ENCODE assay signal across 9 mouse cellular contexts in genomic region chr2:106081951-106082350, GRCm38 (mm10).
DNase-seq lines count a peak whose midpoint lies in the region; ATAC-seq and TF ChIP-seq lines count a peak whose summit lies in the region.
"Had no signal": no experiment of that assay in that cellular context is flagged by ENCODE, and none has a peak within 500 bp of the region (broad histone marks: within the 10 kb centered on the region; RNA-seq: fewer than 3 reads in every experiment).

No protein-coding gene starts in this region.

- peak overlapping the region; percentile 76; the same call in 1 of the 2 replicates for H3K27ac ChIP-seq in forebrain, embryonic 10.5 days
- H3K27ac ChIP-seq in forebrain, embryonic 16.5 days (ENCODE audit: low read length) = no peak overlapping the region
- no peak overlapping the region for H3K27ac ChIP-seq in spleen, adult 2 months (ENCODE audit: insufficient read depth, low read length)

- no peak overlapping the region for H3K4me3 ChIP-seq in forebrain, embryonic 10.5 days
- no peak overlapping the region for H3K4me3 ChIP-seq in forebrain, embryonic 16.5 days (replicated peaks; ENCODE audit: low read length)
- no peak overlapping the region for H3K4me3 ChIP-seq in spleen, adult 2 months (ENCODE audit: extremely low read depth, insufficient read depth, insufficient read length)
- H3K4me3 ChIP-seq: megakaryocyte, embryonic 14.5 days had no signal

- no peak for ATAC-seq in forebrain, embryonic 16.5 days

- 2% methylated on average over 7 of the region's 7 CpGs for WGBS in forebrain, embryonic 10.5 days
- under 1% methylated on average over 7 of the region's 7 CpGs for WGBS in forebrain, embryonic 16.5 days
- WGBS in spleen, adult 2 months = 3% methylated on average over 7 of the region's 7 CpGs

- no peaks in the 10 kb centered on the region for H3K36me3 ChIP-seq in forebrain, embryonic 10.5 days (replicated peaks)
- no peaks in the 10 kb centered on the region for H3K36me3 ChIP-seq in forebrain, embryonic 16.5 days (ENCODE audit: control insufficient read depth, insufficient read depth)
- H3K36me3 ChIP-seq in spleen, adult 2 months (ENCODE audit: control insufficient read depth, insufficient read depth, low read length) = no peaks in the 10 kb centered on the region

- peak; percentile 81 for DNase-seq in forebrain, embryonic 10.5 days (ENCODE audit: extremely low spot score, low spot score)
- DNase-seq in NIH3T3 (ENCODE audit: low read depth) = peak; percentile 82
- peak; percentile 57 for DNase-seq in cerebellum, adult 9-11 months
- DNase-seq in frontal cortex, postnatal 36 days (ENCODE audit: low spot score in 2 of 2) = peak; percentile 75 to 81
- DNase-seq in layer of hippocampus, adult 8-10 months (ENCODE audit: low spot score in 2 of 2) = peak; percentile 28 to 83
- peak; percentile 65 for DNase-seq in lung, postnatal 14 days
- peak in 1 of 2 experiments; percentile 13 for DNase-seq in spleen, adult 2 months (ENCODE audit: low read depth in 1 of 2, low spot score in 2 of 2)

- no peak overlapping the region for H3K9ac ChIP-seq in forebrain, embryonic 16.5 days (replicated peaks; ENCODE audit: low read depth, low read length)

- H3K9me3 ChIP-seq in forebrain, embryonic 10.5 days = no peaks in the 10 kb centered on the region
- H3K9me3 ChIP-seq in forebrain, embryonic 16.5 days (ENCODE audit: control insufficient read depth, low read length) = no peaks in the 10 kb centered on the region
- H3K9me3 ChIP-seq: megakaryocyte, embryonic 14.5 days had no signal

- peaks cover 35% of the 10 kb centered on the region for H3K27me3 ChIP-seq in forebrain, embryonic 10.5 days (ENCODE audit: poor library complexity, severe bottlenecking)
- H3K27me3 ChIP-seq in forebrain, embryonic 16.5 days (replicated peaks; ENCODE audit: control insufficient read depth, insufficient read depth, low read length) = peaks cover 9% of the 10 kb centered on the region; the same call in 1 of the 2 replicates
- H3K27me3 ChIP-seq in spleen, adult 2 months (ENCODE audit: control insufficient read depth, insufficient read depth, low read length) = no peaks in the 10 kb centered on the region
- H3K27me3 ChIP-seq: megakaryocyte, embryonic 14.5 days had no signal

- H3K4me1 ChIP-seq in forebrain, embryonic 10.5 days = peaks cover 87% of the 10 kb centered on the region
- H3K4me1 ChIP-seq in forebrain, embryonic 16.5 days (replicated peaks; ENCODE audit: control insufficient read depth, insufficient read depth, low read length) = peaks cover 9% of the 10 kb centered on the region
- H3K4me1 ChIP-seq in spleen, adult 2 months (ENCODE audit: control insufficient read depth, insufficient read depth, insufficient read length) = no peaks in the 10 kb centered on the region

- no peak for TF ChIP-seq POLR2A in spleen, adult 2 months (IDR thresholded peaks at IDR 0.05; ENCODE audit: low read depth, low read length)

- TF ChIP-seq CTCF in spleen, adult 2 months (IDR thresholded peaks at IDR 0.05; ENCODE audit: extremely low read depth, insufficient read depth, insufficient read length, insufficient replicate concordance) = peak; percentile 80; the same call in 1 of the 2 replicates

- H3K4me2 ChIP-seq in forebrain, embryonic 16.5 days (ENCODE audit: low read length) = no peak overlapping the region
